Mouse (Mus musculus) MEL (cell line): ENCODE measurements around the gene Gm11985.

Experiments
- CTCF ChIP-seq, 3 experiments: IDR thresholded peaks in 2 of 3; conservative IDR thresholded peaks in 1 of 3; 2 replicates each; pipeline ENCODE4 v1.5.1; 2011 to 2012; ENCODE audit warnings: low read length in 3 of 3, low read depth in 2 of 3, mild to moderate bottlenecking in 2 of 3, improper control_type of control experiment in 1 of 3, inconsistent platforms in 1 of 3, mixed read lengths in 1 of 3, moderate library complexity in 1 of 3; ENCODE audit not compliant: control insufficient read depth in 1 of 3, insufficient read depth in 1 of 3, poor library complexity in 1 of 3, severe bottlenecking in 1 of 3
- GATA1 ChIP-seq: IDR thresholded peaks from 2 replicates; pipeline ENCODE4 v1.6.1; 2011; ENCODE audit warnings: low read depth, low read length, improper control_type of control experiment
- HCFC1 ChIP-seq: IDR thresholded peaks from 2 replicates; pipeline ENCODE4 v1.6.1; 2012; ENCODE audit warnings: low read depth, mild to moderate bottlenecking, inconsistent platforms, low read length, improper control_type of control experiment, moderate library complexity
- MAX ChIP-seq: IDR thresholded peaks from 2 replicates; pipeline ENCODE4 v1.6.1; 2011; ENCODE audit warnings: low read length, improper control_type of control experiment
- NRF1 ChIP-seq: IDR thresholded peaks from 2 replicates; pipeline ENCODE4 v1.6.1; 2014; ENCODE audit warnings: low read depth, mild to moderate bottlenecking, inconsistent platforms, low read length, improper control_type of control experiment, moderate library complexity; ENCODE audit not compliant: poor library complexity, insufficient read depth, severe bottlenecking
- POLR2A ChIP-seq, 2 experiments: IDR thresholded peaks; 2 replicates each; pipeline ENCODE4 v1.6.1; 2011 to 2012; ENCODE audit warnings: low read length in 2 of 2, mild to moderate bottlenecking in 2 of 2, control low read depth in 1 of 2, improper control_type of control experiment in 1 of 2, low read depth in 1 of 2, moderate library complexity in 1 of 2; ENCODE audit not compliant: control insufficient read depth in 1 of 2, insufficient read depth in 1 of 2, poor library complexity in 1 of 2
- SIN3A ChIP-seq: IDR thresholded peaks from 2 replicates; pipeline ENCODE4 v1.6.1; 2012; ENCODE audit warnings: low read length, improper control_type of control experiment, inconsistent platforms
- ZC3H11A ChIP-seq: IDR thresholded peaks from 2 replicates; pipeline ENCODE4 v1.6.1; 2012; ENCODE audit warnings: low read depth, mild to moderate bottlenecking, inconsistent platforms, low read length, improper control_type of control experiment

DNA sequence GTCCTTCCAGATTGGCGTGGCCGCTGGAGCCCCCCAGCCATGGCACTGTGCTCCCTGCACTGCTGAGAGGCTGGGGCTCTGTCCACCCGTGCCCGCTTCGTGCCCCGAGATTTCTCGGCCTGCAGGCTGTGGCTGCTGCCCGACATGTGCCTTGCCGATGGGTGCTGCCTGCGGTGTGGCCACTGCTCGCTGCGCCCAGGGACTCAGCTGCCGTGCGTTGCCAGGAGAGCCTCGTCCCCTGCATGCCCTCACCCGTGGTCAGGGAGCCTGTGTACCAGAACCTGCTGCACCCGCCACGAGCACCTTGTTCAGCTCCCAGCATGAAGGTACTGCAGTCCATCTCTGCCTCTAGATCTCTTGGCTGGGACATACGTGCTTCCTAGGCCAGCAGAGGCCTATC, 9.6 kb upstream of the Gm11985 start:
- no peak for TF ChIP-seq SIN3A
- no peak for TF ChIP-seq CTCF (IDR thresholded peaks at IDR 0.05 in 2 of 3, conservative IDR thresholded peaks at IDR 0.05 in 1 of 3; ENCODE audit: control insufficient read depth in 1 of 3, insufficient read depth in 1 of 3, low read depth in 2 of 3, low read length in 3 of 3, poor library complexity in 1 of 3, severe bottlenecking in 1 of 3)
- TF ChIP-seq NRF1 = no peak
- TF ChIP-seq GATA1 = no peak
- no peak for TF ChIP-seq HCFC1
- TF ChIP-seq POLR2A (IDR thresholded peaks at IDR 0.05; ENCODE audit: control insufficient read depth in 1 of 2, insufficient read depth in 1 of 2, low read depth in 1 of 2, low read length in 2 of 2, poor library complexity in 1 of 2) = no peak
- TF ChIP-seq ZC3H11A = no peak
- TF ChIP-seq MAX = no peak
